Mouse (Mus musculus) urinary bladder, adult 18-20 months (tissue): ENCODE measurements around the gene Eif2b5.

ENCODE experiments used
- DNase-seq, 2 experiments: peaks; one replicate each; pipeline ENCODE4 v3.0.0; 2022; ENCODE audit warnings: low spot score in 2 of 2, mixed read lengths in 2 of 2

The Eif2b5 gene

DNA sequence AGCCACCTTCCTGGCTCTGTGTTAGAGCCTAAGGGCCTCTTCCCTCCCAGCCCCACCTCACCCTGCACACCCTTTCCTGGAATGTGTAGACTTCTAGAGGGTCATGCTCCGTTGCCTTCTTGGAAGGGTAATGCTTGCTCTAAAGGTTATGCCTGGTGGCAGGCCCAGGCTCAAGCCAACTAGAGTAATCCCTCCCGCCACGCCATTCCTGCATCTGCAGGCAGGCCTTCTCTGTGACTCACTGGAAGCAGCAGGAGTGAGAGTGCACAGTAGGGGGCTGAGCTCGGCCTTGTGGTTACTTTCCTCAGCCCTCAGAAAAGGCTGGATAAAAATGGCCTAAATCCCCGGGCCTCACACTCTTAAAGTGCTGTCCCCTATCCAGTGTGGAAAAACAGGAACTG is 38.5 kb downstream of the Eif2b5 start:
- DNase-seq = no peak

DNA sequence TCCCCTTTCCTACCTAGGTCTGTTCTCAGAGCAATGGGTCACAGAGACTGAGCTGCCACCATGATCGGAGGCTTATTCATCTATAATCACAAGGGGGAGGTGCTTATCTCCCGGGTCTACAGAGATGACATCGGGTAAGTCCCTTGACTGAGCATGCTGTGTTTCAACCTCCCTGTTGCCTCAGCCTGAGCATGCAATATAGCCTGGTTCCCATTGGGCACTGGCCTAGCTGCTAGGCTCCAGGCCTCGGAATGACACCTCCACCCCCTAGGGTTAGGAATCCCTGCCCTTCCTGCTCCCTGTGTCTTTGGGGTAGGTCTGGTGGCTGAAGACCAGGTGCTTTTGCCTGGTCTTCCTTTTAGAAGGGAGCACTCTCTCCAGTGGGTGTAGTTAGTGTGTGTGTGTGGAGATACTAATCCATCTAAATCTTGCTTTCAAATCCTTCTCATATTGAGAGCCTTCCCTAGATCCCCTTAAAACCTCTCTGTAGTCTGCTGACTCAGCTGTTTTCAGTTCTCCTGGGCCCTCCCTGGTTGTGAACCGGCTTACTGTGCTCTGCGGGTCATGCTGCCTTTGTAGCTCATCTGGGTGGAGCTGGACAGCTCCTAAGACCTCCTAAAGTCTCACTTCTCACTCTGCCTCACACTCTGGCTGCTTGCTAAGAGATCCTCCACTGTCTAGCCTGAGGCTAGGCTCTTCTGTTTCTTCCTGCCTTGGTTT is 39.1 kb downstream of the Eif2b5 start:
- no peak for DNase-seq

DNA sequence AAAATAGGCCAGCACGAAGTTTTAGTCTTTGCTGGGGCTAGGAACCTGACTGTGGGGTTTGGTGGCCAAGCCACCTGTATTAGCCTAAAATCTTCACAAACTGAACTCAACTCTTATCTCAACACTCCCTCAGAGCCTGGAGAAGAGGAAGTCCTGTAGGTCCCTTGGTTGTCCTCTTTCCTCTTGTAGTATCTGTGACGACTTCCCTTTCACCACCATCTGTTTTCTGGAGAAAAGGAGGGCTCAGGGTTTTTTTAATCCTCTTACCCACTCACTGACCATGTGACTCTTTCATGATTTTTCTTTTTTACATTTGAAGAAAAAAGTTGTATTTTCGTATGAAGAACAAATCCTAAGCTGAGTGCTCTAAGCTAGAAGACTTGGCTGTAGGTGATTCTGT is 41.0 kb downstream of the Eif2b5 start:
- no peak for DNase-seq

DNA sequence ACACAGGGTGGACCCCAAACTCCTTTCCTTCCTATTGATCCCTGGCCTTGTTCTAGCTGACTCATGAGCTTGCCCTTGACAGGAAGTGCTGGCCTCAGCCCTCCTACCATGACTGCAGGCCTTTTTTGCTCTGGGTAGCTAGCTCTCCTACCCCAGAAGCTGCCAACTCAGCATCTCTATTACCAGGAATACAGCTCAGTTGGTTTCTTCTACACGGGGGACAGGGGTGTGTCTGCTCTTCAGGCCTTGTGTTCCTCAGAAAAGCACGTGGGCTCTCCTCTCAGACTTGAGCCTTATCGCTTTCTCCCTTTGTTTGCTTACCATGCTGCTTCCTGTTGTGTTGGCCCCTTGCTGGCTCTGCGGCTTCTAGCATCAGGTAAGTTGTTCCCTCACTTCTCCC is 41.8 kb downstream of the Eif2b5 start:
- no peak for DNase-seq

GRCm38 (mm10) chr16:20545696-20546095 is 47.1 kb downstream of the Eif2b5 start:
- no peak for DNase-seq

- DNase-seq = no peak
Measured at GRCm38 (mm10) chr16:20547423-20547822, 48.8 kb downstream of the Eif2b5 start.

DNA sequence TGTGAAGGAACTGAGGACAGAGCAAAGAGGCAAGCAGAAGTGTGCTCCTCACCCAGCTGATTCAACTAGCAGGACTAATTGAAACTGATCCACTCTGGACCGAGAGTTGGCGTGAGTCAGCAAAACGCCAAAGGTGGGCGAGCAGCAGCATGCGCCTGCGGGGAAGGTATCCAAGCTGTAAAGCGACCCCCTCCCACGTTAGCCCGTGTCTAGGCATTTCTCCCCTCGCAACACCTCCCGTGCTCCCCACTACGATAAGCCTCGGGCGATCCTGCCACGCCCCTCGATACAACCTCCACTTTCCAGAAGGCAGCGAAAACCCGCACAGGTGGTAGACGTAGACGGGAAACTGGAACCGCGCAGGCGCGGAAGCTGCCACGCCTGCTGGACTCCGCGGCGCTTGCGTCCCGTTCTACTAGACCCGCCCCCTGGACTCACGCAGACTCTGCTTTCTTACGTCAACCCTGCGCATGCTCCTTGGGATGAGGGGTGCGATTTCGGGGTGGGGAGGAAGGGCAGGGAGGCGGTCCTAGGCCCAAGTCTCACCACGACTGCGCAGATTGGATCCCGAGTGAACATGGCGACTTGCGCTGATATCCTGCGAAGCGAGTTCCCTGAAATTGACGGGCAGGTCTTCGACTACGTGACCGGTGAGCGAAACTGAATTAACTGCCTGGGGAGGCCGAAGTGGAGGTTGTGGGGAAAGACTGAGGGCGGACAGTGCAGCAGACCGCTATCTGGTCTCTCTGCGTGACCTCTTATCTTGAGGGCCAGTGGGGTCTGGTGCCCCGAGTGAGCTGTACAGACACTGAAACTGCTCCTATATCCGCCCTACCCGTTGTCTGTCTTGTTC is 49.7 kb downstream of the Eif2b5 start, which contains the start of gene Abcf3:
Abcf3 (plus strand) TSS at position 482 of the 853 bp plus-strand sequence.
- peak; percentile 90 to 98 for DNase-seq

GRCm38 (mm10) chr16:20549161-20549560 is 50.5 kb downstream of the Eif2b5 start:
- no peak for DNase-seq

DNA sequence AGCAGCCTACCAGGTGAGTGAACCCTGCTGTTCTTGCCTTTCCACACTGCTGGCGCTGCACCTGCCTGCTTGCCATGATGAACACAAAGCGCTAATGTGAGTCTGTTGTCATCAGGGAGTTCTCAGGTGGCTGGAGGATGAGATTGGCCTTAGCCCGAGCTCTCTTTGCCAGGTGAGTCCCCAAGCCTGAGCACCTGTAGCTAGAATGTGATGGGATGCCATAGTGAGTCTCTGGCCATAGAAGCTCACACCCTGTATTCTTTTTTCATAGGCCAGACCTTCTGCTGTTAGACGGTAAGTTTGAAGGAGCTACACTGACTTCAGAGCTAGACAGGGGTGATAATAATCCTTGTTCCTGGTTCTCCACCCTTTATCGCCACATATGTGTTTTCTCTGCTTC is 53.1 kb downstream of the Eif2b5 start:
- no peak for DNase-seq

- no peak for DNase-seq
Measured at GRCm38 (mm10) chr16:20552594-20552993, 54.0 kb downstream of the Eif2b5 start.

DNA sequence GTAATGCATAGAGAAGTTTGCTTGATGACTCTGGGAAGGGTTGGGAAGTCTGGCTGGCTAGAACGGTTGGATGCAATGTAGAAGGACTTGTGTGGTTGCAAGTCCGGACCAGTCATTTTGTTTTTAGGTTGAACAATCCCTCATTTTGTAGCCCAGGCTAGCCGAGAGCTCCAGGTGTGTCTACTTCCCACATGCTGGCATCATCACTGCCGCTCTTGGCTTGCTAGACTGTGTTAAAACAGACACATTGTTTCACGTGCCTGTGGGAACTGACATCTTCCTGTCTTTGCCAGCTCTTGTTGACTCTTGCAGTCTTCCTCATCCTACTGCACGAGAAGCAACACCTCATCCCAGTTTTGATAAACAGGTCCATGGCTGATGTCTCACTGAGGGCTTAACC is 56.4 kb downstream of the Eif2b5 start:
- no peak for DNase-seq

DNA sequence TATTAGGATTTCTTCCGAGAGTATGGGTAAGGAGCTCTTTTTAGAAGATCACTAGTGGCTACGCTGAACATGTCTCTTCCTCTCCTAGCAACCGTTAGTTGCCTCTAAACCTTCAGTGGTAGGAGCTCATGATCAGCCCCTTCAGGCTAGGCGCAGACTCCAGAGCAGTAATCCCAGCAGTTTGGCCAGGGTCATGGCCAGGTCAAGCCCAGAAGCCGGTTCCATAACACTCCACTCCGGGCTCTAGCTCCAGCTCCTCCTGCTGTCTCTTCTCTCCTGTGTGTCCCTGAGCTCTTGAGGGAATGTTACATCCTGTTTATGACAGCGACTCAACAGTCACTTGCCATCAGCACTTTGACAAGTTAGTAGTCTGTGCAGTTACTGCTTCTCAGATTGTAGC is 58.8 kb downstream of the Eif2b5 start:
- DNase-seq = no peak
